Mouse (Mus musculus) urinary bladder, adult 18-20 months (tissue): ENCODE data around the gene Ube2f.

Experiments used
- DNase-seq, 2 experiments: peaks; one replicate each; pipeline ENCODE4 v3.0.0; 2022; ENCODE audit warnings: low spot score in 2 of 2, mixed read lengths in 2 of 2

Ube2f gene

DNA sequence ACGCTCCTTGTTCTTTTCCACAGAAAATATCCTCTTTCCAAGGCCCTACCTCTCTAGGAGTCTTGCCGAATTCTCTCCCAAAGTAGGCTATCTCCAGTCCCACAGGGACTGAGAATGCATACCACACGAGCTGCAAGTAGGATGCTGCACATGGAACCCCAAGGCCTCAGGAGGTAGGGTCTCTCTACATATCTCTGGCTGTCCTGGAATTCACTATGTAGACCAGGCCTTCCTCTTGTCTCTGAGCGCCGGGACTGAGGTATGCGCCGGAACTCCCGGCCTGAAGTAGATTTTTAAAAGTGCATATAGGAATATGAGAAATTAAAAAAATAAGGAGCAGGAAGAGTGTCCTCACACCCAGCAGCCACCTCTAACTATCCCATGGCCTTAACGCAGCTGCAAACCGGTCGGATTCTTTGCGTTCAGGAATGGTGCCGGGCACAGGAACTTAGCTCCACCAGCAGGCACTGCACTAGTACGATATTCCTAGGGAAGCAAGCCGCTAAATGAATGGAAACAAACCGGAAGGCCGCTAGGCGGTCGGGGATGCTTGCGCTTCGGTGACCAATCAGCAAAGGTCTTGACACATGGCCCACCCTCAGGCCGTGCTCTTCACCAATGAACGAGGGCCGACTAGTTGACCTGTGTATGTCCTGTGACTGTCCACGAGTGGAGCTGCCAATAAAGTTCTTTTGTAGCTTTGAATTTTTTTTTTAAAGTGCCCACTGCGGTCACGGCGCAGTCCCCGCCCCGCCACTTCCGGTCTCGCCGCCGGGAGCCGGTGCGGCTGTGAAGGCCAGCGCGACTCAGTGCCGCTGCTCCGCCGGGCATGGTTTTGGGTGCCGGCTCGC, at the start of gene Ube2f:
TSS of gene Ube2f (plus strand) at position 741 of the 851 bp plus-strand sequence.
- peak; percentile 77 to 90 for DNase-seq

DNA sequence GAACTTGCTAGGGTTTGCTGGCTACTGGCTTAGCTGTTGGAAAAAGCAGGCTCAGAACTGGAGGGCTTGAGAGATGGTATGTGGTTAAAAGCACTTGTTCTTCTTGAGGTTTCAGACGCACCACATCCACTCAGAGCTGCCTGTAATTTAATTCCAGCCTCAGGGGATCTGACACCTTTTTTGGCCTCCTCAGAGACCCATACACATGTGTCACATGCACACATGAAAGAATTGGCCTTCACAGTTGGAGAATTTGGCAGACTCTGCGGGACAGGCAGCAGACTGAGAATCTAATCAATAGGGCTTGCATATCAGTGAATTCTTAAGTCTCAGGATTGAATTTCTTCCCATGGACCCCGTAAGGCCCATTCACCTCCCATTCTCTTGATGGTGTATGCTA, 49.0 kb upstream of the Ube2f start:
- no peak for DNase-seq

DNA sequence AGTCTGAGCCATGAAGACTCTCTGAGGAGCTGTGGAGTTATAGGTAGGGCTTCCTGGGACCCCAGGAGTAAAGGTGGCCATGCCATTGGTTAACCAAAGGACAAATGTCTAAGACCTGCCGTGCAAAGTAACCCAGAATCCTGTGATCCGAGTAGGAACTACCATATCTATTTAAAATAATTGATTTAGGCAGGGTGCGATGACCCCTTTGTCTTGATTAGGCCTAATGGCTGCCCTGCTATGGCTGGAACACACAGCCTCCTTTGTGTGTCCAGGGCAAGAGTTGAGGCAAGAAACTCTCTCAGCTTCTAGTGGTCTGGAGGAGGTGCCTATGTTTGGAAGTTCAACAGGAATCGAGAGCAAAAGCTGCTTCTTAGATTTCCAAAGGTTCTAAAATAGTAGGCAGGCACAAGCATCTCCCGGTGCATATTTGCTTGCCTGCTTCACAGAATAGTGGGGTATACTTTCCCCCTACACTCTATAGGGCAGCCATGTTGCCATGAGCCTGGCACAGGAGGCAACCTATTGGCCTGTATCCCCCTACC, 45.8 kb upstream of the Ube2f start:
- no peak for DNase-seq

DNA sequence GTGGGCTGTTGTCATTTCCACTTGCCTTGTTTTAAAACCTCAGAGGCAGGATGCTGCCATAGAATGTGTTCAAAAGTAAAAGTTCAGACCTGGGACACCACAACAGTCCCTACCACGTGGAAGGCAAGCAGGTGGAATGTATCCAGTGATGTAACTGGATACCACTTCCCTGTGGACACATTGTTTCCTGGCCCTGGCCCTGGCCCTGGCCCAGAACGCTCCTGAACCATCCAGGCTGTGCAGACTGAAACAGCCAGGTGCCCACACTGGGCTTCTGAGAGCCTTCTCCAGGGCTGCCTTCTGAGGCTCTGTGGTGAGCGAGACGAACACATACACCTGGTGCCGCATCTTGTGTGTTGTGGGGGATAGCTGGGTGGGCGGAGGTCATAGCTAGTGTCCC, 44.5 kb upstream of the Ube2f start:
- no peak for DNase-seq

DNA sequence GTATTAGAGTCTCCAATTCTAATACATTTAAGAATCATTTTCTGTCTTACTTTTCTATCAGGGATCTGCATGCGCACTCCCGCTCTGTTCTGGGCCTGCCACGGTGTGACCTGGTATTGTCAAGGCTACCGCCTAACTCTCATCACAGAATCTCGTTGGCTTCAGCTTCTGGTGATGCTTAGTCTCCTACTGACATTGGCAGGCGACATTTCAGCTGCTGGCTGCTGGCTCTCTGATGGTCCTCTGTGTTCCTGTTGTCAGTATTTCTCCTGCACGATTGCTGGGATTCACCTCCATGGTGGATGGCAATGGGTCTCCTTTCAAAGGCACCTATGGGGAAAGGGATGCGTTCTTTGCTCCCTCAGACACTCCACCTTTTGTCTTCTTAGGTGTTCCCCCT, 43.8 kb upstream of the Ube2f start:
- DNase-seq, result no peak

DNA sequence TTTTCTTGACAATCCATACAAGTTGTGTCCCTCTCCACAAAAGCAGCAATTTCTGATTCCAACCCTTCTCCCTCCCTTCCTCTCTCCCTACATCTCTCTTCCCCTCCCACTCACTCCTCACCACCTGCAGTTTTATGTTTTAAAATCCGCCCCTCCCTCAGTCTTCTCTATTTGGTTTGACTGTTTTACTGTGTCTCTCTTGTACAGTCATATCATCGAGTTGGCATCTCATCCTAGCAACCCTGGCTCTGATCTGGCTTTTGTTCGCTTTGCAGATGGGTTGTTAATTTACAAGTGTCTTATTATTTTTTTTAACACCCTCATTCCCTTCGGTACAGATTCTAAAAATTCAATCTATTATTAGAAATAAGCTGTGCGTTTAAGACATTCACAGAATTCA, 43.2 kb upstream of the Ube2f start:
- no peak for DNase-seq

DNA sequence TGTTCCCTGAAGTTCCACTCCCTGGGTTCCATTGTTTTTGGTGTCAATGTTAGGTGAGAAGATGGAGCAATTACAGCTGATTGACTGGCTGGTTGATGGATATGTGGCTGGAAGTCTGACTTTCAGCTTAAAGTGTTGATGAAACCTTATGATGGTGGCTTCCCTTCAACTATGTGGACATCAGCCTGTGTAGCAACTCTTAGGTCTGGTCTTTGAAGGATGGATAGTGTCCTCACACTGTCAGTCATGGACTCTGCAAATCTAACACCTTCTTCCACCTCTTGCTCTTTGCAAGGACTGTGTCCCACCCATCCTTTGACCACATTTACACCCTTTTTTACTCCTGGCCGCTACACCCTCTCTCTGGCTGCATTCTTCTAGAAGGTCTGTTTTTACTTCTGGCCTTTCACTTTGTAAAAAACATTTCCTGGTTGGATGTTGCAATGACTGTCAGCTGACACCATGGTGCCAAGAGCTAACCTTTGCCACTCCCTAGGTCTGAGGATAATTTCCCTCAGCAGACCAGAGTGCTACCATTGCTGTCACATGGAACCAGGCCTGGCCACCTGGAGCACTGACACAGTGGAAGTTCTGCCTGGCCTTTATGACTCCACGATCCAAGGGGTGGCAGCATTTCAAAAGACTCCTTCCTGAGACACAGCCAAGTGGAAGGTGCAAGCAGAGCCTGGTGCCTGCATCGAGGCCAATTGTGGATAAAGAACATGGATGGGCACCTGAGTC, 42.6 kb upstream of the Ube2f start:
- DNase-seq, result no peak

DNA sequence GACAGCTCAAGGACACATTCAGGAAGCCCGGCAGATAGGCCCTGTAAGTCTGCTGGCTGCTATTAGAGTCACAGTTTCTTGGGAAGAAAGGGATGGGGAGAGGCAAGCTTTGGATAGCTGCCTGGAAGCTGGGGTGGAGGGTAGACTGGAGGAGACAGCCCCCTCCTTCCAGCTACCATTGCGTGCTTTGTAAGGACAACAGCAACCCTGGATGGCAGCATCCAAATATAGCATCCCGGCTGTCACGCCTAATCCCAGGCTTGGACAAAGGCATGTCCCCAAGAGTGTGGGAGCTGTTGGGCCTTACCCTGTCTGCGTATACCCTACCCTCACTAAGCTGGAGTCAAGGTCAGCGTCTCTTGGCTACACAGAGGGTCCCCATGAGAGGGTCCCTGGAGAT, 40.8 kb upstream of the Ube2f start:
- no peak for DNase-seq

DNA sequence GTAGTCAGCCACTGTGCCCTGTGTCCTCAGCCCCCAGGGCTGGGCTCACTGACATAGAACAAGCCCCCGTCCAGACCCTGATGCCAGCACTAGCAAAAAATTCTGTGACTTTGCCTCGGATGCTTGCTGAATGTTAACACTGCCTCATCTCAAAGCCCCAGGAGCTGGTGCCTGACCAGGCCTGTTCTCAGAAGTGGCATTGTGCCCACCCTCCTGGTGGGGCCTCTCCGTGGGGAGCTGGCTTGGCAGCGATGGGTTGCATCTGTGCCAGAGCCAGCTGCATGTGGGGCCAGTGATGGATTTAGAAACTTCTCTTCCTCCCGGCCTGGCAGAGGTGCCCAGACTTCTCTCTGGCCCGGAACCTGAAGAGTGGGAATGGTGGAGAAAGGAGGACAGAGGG, 40.3 kb upstream of the Ube2f start:
- DNase-seq, result no peak

DNA sequence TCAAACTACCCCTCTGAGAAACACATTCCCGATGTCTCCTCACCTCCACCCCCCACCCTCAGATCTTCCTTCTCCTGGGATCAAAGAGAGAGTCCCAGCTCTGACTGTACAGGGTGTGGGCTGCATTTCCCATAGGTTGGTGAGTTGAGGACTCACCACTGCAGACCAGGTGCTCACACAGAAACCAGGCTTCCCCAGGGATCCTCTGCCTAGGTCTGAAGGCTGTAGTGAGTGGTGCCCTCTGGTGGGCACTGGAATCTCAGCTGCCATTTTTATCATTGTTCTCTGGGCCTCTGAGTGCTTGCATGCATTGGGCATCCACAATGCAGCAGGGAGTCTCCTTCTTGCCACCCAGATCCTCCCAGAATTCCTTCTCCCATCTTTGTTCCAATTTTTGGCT, 39.0 kb upstream of the Ube2f start:
- no peak for DNase-seq

DNA sequence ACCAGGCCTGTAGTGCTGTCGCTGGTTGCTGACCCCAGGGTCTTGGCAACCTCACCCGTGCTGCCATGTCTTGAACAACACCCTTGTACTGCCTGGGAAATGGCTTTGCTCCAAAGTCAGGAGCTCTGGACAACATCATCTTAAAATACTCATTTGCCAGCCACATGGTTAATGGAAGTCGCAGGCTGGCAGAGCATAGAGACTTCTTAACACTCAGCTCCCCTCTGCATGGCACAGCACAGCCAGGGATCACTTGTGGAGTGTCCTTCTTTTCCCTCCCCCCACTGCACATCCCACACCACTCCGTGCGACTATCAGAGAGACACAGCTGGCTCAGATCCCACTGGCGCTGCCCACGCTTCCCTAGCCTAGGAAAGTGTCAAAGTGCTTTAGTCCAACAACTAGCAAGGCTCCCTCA, 38.5 kb upstream of the Ube2f start:
- no peak for DNase-seq

DNA sequence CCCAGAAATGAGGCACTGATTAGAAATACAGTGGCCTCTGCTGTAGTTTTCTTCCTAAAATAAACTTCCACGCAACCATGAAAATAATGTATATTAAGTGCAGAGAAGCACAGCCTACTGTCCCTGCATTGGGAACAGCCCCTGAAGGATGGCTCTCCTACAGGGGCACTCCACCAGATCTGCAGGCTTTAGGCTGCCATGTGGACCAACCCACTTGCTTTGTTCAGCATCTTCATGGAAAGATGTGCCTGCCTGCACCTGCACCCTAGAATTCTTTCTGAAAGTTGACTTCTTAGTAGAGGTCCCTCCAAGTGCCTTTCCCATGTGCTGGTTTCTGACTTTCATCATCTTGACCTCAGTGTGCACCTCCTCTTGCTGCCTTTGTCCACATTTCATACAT, 34.8 kb upstream of the Ube2f start:
- DNase-seq, result no peak

DNA sequence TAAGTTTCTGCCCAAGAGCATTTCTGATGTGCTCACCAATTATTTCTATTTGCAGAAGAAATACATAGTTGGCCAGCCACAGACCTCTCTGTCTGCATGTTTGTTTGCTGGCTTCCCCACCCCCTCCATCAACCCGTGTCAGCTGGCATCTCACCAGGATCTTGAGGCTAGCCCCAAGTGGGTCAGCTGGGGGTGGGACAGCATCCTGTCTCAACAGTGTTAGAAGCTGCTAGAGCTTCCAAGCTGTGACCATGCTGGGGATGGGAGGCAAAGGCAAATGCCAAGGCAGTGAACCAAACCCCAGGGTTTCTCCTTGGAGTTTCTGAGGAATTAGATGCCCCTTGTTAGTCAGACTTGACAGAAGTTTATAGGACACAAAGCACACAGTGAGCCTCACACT, 34.1 kb upstream of the Ube2f start:
- no peak for DNase-seq

DNA sequence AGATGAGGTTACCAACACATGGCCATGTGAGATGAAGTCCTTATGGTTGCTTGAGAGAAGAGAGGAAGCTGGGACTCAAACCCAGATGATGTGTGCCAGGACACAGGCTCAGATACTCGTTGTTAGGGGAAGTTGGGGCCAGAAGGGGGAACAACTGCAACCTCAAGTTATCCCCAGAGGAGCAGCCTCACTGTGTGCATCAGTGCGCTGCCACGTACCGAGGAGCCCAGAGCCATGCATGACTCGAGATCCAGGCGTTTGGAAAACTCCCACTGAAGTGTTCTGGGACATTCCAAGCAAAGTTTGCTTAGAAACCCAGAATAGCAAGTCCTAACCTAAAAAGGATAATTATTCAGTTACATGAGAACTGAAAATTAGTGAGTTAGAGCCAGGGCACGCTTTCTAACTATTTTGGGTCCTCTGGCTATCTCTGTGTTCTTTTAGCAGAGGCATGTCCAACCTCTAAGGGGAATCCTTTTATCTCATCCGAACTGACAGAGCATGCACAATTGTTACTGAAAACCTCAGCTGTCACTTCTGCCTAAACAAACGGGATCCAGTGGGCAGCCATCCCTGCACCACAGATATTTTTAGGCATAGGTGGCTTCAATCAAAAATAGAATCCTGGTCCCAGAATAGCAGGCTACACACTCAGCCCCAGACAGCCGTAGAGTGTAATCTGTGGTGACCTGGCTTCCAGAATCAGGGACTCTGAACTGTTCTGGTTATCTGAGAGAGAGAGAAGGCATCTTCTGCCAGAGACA, 33.4 kb upstream of the Ube2f start:
- no peak for DNase-seq

DNA sequence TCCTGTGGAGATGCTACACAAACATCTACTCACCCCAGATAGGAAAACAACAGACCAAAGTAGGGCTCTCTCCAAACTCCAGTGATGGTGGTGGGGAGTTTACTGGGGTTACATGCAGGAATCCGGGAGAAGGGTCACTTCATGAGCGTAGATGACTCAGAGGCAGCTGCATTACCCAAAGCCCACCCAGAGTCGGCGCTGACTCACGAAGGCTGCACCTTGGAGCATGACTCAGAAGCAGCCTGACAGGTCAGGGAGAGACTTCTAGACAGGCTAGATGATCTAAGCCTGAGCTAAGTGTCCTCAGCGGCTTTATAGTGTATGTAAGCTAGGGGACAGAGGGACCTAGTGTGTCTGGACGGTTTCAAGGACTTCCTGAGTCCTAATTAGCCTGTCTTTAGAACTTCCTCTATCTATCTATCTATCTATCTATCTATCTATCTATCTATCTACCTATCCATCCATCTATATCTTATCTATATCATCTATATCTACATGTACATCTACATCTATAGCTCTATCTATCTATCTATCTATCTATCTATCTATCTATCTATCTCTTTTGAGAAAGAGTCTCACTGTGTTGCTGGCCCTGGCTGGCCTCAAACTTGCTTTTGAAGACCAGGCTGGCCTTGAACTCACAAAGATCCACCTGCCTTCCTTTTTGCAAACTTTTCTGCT, 30.3 kb upstream of the Ube2f start:
- peak in 1 of 2 experiments; percentile 40 for DNase-seq

DNA sequence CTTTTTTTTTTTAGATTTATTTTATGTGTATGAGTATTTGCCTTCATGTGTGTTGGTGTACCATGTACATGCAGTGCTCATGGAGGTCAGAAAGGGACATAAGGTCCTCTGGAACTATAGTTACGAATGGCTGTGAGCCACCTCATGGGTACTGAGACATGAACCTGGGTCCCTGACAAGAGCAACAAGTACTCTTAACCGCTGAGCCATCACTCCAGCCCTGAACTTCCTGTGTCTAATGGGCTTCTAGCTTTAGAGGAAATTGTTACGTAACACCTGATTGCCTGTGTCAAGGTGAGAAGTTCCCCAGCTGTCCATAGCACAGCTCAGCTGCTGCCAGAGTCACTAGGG, 29.8 kb upstream of the Ube2f start:
- DNase-seq, result no peak

DNA sequence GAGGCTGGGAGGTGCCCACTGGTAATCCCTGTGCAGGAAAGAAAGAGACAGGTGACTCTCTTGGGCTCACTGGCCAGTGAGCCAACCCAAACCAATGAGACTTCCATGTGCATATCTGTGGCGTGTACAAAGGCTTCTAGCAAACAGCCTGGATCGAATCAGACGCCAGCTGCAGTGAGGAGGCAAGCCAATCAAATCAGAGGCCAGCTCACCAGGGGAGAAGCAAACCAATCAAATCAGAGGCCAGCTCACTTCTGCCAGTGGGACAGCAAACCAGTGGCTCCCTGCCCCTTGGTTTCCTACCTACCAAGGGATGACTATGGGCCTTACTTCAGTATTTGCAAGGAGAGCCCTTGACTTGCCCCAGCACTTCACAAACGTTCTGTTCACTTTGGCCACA, 23.5 kb upstream of the Ube2f start:
- DNase-seq, result no peak

DNA sequence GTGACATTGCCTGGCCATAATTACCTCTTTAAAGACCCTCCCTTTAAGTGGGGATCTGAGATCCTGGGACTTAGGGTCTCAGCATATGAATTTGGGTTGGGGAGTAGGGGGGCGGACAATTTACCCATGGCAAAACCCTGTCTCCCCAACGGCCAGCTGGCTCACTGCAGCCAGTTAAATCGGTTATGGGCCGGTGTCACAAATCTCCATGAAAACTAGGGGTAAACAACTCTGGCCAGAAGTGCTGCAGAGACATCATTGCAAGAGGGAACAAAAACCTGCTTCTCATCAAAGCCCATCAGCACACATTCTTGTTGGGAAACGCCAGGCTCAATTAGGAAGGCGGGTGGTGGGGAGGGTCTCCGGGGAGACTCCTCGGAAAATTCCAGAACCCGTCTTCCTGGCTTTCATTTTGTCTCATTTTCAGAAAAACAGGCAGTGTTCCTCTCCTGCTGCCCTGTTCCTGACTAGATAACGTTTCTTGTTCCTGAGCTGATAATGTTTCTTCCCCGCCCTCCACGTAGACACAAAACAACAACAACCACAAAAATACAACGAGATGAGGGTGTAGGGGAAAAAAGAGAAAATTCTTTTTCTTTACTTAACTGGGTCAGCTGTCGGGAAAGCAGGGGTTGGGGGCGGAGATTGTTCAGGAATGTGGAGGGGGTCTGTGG, 22.6 kb upstream of the Ube2f start:
- DNase-seq, result no peak

DNA sequence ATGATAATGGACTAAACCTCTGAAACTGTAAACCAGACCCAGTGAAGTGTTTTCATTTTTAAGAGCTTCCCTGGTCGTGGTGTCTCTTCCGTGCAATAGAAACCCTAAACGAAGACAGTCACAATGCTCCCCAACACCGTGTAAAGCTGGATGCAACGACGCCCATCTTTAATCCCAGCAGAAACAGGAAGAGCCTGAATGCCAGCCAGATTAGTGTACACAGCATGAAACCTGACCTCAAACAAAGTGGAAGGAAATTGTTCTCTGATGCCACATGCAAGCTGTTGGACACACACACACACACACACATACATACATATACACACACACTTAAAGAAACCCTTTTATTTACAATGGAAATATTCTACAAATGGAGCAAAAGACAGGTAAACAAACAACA, 19.0 kb upstream of the Ube2f start:
- no peak for DNase-seq

DNA sequence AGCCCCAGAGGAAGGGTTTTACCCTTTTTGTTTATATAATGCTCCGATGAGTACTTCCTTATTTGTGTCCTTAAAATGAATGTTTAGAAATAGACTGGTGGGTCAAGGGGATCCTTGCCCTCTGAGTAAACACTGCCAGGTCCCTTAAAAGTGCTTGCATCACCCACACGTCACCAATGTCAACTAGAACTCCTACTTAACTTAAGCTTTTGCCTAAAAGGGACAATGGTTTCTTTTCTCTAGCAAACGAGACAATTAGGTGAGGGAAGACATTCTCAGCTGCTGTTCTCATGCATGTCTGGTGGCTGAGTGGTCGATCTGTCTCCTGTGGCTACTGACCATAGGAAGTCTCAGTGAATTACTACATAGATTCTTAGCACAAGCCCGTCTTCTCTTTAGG, 18.2 kb upstream of the Ube2f start:
- no peak for DNase-seq

DNA sequence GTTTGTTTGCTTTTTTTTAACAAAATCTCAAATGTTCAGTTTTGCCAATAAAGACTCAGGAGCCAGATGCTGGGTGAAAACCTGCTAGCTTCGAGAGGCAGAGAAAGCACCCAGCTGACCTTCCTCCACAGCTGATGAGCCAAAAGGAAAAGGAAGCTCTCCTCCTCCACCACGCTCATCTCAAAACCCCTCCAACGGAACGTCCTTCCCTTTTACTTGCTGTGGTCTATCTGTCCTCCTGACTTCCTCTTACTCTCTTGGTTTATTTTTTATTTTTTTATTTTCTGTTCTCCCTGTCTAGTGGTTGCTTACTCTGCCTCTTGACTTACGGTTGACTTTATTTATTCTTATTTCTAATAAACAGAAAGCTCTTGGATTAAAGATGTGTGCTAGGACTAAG, 14.7 kb upstream of the Ube2f start:
- DNase-seq, result no peak
